Mouse (Mus musculus) midbrain, postnatal 0 days (tissue): ENCODE data around the gene Bcl6. TPM values are rescaled to one million over a fixed set of nuclear protein-coding genes. Genes with fewer than 3 reads are reported as not detected.

ENCODE experiments used
- ATAC-seq: fragments of 200-750 bp; cut with Nextera tagmentation; 2 replicates; pipeline ENCODE4 v1.8.0; 2017; ENCODE audit warnings: moderate number of reproducible peaks, mild to moderate bottlenecking, moderate TSS enrichment, moderate library complexity; ENCODE audit not compliant: low FRiP score
- DNase-seq: peaks from one replicate; pipeline ENCODE4 v3.0.0-alpha.2; 2015; ENCODE audit warnings: low spot score
- H3K27ac ChIP-seq: fragments of 300-500 bp; sonication (generic); 2 replicates; pipeline ENCODE4 v1.5.1; 2014; ENCODE audit warnings: low read depth, mild to moderate bottlenecking, low read length, mixed read lengths
- H3K27me3 ChIP-seq: fragments of 300-500 bp; sonication (generic); 2 replicates; pipeline ENCODE4 v1.6.1; 2014; ENCODE audit warnings: low read length, control low read depth, mixed read lengths; ENCODE audit not compliant: insufficient read depth
- H3K36me3 ChIP-seq: fragments of 300-500 bp; sonication (generic); 2 replicates; pipeline ENCODE4 v1.6.1; 2014; ENCODE audit warnings: low read length, control low read depth, mixed read lengths; ENCODE audit not compliant: insufficient read depth
- H3K4me1 ChIP-seq: fragments of 300-500 bp; sonication (generic); 2 replicates; pipeline ENCODE4 v1.6.1; 2014; ENCODE audit warnings: mild to moderate bottlenecking, control low read depth, antibody characterized with exemption, low read length, mixed read lengths; ENCODE audit not compliant: insufficient read depth
- H3K4me2 ChIP-seq: fragments of 300-500 bp; sonication (generic); 2 replicates; pipeline ENCODE4 v1.6.1; 2014; ENCODE audit warnings: low read depth, mild to moderate bottlenecking, low read length, mixed read lengths; ENCODE audit not compliant: poor library complexity, severe bottlenecking
- H3K4me3 ChIP-seq: fragments of 300-500 bp; sonication (generic); 2 replicates; pipeline ENCODE4 v1.5.1; 2014; ENCODE audit warnings: low read depth, mild to moderate bottlenecking, low read length, moderate library complexity
- H3K9ac ChIP-seq: fragments of 300-500 bp; sonication (generic); replicated peaks from 2 replicates; pipeline ENCODE4 v1.6.1; 2014; ENCODE audit warnings: mild to moderate bottlenecking, low read length, moderate library complexity, mixed read lengths; ENCODE audit not compliant: poor library complexity, severe bottlenecking
- H3K9me3 ChIP-seq: fragments of 300-500 bp; sonication (generic); 2 replicates; pipeline ENCODE4 v1.6.1; 2016; ENCODE audit warnings: low read length, control low read depth
- CTCF ChIP-seq: IDR thresholded peaks from 2 replicates; pipeline ENCODE4 v1.5.1; 2016; ENCODE audit warnings: antibody characterized with exemption, mild to moderate bottlenecking
- WGBS: fragments of 180-500 bp; shearing (Covaris S2); extraction: QIAGEN DNeasy Blood & Tissue Kit; methylation state at CpG from one replicate; pipeline ENCODE4 v1.1.7; 2014; 5-methylcytosine and 5-hydroxymethylcytosine counted together
- polyA plus RNA-seq: library from polyadenylated mRNA; unstranded; fragments of >200 nt; fragmentation: Nextera tagmentation; extraction: Ambion mirVana; gene quantifications from 2 replicates; pipeline ENCODE4 v1.2.1, GENCODE M21; 2015
- total RNA-seq: library from RNA; depleted of rRNA; stranded (reverse); fragments of >200 nt; gene quantifications from 2 replicates; pipeline ENCODE4 v1.2.3, GENCODE M21; 2014

Gene Bcl6
- total and polyA plus RNA-seq, 2 experiments from 2014 or later: 0.22 to 2.5 TPM

DNA sequence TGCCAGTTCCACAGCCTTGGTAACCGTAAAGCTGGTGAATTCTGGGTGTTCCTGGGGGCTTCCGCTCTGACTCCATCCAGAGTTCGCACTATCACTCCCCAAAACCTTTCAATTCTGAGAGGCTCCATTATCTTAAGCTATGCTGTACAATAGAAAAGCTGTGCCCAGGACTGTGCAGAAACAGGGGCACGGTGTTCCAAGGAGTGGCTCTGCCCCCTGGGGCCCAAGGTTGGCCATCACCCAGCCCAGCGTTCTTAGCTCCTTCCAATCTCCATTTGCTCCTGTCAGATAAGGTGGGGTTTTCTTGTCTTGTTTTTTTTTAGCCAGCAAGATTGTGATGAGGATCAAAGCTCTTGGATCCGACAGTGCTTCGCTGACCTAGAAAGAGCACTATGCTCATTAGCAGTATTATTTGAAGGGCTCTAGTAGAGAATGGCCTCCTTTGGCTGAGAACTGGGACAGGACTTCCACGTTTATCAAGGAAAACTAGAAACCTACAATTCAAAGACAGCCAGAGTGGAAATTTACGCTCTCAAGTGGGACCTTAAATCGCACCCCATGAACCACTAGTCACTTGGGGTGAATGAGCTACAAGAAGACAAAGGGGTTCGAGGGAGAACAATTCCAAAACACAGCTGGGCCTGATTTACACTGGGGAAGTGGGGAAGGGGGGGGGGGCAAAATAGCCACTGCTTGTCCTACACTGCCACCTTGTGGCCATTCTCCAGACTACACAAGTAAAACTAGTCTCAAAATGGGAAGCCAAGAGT is 35.3 kb downstream of the Bcl6 start:
- no peak overlapping the region for H3K9ac ChIP-seq
- H3K4me3 ChIP-seq: no peak overlapping the region
- H3K9me3 ChIP-seq: no peaks in the 10 kb centered on the region
- peak; percentile 87 for TF ChIP-seq CTCF
- peak; percentile 14; the same call in 1 of the 2 replicates for ATAC-seq
- no peaks in the 10 kb centered on the region for H3K4me1 ChIP-seq
- H3K27me3 ChIP-seq: no peaks in the 10 kb centered on the region
- peak; percentile 77 for DNase-seq
- peak overlapping the region; percentile 26; the same call in 1 of the 2 replicates for H3K27ac ChIP-seq
- no peak overlapping the region for H3K4me2 ChIP-seq
- WGBS: 46% methylated on average over 11 of the region's 11 CpGs
- no peaks in the 10 kb centered on the region for H3K36me3 ChIP-seq

DNA sequence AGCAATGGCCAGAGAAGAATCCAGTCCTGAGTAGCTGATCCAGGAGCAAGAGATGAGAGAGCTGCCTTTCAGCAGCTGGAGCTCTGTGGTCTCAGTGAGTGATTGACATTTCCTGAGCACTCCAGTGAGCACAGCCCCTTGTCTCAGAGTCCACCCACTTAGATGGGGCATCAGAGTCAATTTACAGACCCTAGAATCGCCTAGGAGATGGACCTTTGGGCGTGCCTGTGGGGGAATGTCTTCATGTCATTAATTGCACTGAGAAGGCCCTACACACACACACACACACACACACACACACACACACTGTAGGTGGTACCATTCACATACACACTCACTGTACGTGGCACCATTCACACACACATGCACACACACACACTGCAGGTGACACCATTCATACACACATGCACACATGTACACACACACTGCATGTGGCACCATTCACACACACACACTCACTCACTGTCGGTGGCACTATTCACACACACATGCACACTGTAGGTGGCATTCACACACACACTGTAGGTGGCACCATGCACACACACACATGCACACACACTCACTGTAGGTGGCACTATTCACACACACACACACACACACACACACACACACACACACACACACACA is 36.4 kb downstream of the Bcl6 start:
- H3K9me3 ChIP-seq: no peaks in the 10 kb centered on the region
- no peak for DNase-seq
- H3K27me3 ChIP-seq: no peaks in the 10 kb centered on the region
- H3K4me3 ChIP-seq: no peak overlapping the region
- TF ChIP-seq CTCF: peak; percentile 27
- H3K9ac ChIP-seq: no peak overlapping the region
- ATAC-seq: no peak
- H3K4me2 ChIP-seq: no peak overlapping the region
- no peak overlapping the region for H3K27ac ChIP-seq
- WGBS: 78% methylated on average over 4 of the region's 4 CpGs
- no peaks in the 10 kb centered on the region for H3K4me1 ChIP-seq
- H3K36me3 ChIP-seq: no peaks in the 10 kb centered on the region

DNA sequence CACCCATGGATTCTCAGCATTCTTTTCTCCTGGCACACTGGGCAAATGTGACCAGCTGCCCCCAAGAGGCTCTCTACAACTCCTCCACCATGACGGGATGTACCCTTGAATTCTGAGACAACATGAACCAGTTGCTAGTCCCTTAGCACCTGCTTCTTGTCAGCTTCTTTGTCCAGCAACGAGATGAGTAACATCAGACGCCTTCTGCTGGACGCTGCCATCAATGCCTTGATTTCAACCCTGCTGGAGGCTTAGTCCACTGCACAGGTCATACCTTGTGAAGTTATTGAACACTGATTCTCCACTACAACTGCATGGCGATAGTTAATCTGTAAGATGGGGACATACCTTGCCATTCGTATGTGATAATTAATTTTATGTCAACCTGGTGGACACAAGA is 41.0 kb downstream of the Bcl6 start:
- no peak overlapping the region for H3K27ac ChIP-seq
- DNase-seq (no peak), ATAC-seq (no peak)
- no peak overlapping the region for H3K4me2 ChIP-seq
- TF ChIP-seq CTCF: no peak
- H3K4me1 ChIP-seq: no peaks in the 10 kb centered on the region
- no peaks in the 10 kb centered on the region for H3K27me3 ChIP-seq
- 90% methylated on average over 6 of the region's 6 CpGs for WGBS
- H3K9ac ChIP-seq: no peak overlapping the region
- H3K9me3 ChIP-seq: no peaks in the 10 kb centered on the region
- H3K36me3 ChIP-seq: no peaks in the 10 kb centered on the region
- no peak overlapping the region for H3K4me3 ChIP-seq

- no peaks in the 10 kb centered on the region for H3K27me3 ChIP-seq
Observed at GRCm38 (mm10) chr16:23944801-23945200, 43.9 kb downstream of the Bcl6 start.

DNA sequence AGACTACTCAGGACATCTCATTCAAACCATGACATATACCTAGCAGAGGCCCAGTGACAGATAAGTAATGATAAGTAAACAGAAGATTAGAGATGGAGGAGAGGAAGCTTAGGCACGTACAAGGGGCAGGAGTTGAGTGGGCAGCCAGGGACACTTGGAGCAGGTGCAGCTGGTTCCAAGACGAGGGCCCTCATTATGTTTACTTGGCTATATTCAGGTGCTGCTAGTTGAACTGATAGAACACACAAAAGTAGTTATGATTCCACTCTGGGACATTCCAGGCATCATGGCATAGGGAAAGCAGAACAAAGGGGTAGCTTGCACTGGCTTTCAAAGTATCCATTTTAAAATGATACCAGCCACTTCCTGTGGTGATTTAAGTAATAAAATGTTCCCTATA is 54.3 kb downstream of the Bcl6 start:
- no peak for ATAC-seq
- WGBS: 84% methylated on average over 2 of the region's 2 CpGs

More at GRCm38 (mm10) chr16:23944801-23945200, 43.9 kb downstream of the Bcl6 start:
- Histone ChIP-seq H3K27ac (no peak overlapping the region), H3K9me3 (no peaks in the 10 kb centered on the region), H3K4me3 (no peak overlapping the region), H3K4me1 (no peaks in the 10 kb centered on the region), H3K9ac (no peak overlapping the region), H3K36me3 (no peaks in the 10 kb centered on the region), H3K4me2 (no peak overlapping the region)
- TF ChIP-seq CTCF: no peak
- no peak for DNase-seq
- 35% methylated on average over 3 of the region's 3 CpGs for WGBS
- no peak for ATAC-seq

DNA sequence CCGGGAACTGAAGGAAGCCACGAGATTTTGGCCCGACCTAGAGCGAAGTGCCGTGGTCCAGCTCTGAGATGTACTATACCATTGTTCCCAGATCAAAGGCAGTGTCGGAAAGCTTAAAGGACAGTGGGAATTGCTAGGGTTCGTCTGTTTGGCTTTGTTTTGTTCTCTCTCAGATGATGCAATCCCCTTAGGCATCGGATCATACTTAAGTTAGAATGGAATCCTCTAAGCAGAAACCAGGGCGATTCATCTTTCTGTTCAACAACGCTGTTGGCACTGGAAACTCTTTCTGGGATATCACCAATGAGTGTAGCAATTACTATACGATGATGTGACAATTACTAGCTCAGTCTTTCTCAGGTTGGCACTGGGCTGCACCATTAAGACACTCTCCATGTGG is 56.4 kb downstream of the Bcl6 start, which contains the start of gene Rtp2:
Gene Rtp2, minus strand, starts transcription at position 101 of the 400 bp plus-strand sequence.
- 64% methylated on average over 11 of the region's 11 CpGs for WGBS
- H3K9me3 ChIP-seq: no peaks in the 10 kb centered on the region
- no peaks in the 10 kb centered on the region for H3K27me3 ChIP-seq
- no peaks in the 10 kb centered on the region for H3K36me3 ChIP-seq
- no peak for DNase-seq
- H3K9ac ChIP-seq: no peak within 1 kb of the TSS
- no peak within 1 kb of the TSS for H3K27ac ChIP-seq
- TF ChIP-seq CTCF: no peak
- H3K4me1 ChIP-seq: no peaks in the 10 kb centered on the region
- no peak for ATAC-seq
- H3K4me2 ChIP-seq: no peak within 1 kb of the TSS
- no peak within 1 kb of the TSS for H3K4me3 ChIP-seq

More for the DNA sequence above, 54.3 kb downstream of the Bcl6 start:
- DNase-seq: no peak
- Histone ChIP-seq H3K9ac (no peak overlapping the region), H3K4me1 (no peaks in the 10 kb centered on the region), H3K9me3 (no peaks in the 10 kb centered on the region), H3K27ac (no peak overlapping the region), H3K4me3 (no peak overlapping the region), H3K27me3 (no peaks in the 10 kb centered on the region), H3K36me3 (no peaks in the 10 kb centered on the region), H3K4me2 (no peak overlapping the region)
- no peak for TF ChIP-seq CTCF
